Mouse (Mus musculus) midbrain, embryonic 13.5 days (tissue): ENCODE results near the gene Apoc4. TPM values are rescaled to one million over a fixed set of nuclear protein-coding genes. Genes with fewer than 3 reads are reported as not detected.
"Not testable (repeated sequence)": the region's sequence is repeated elsewhere in the genome, so short reads cannot be mapped to it uniquely, and the experiment has no call there.

Experiments
- ATAC-seq: fragments of 200-750 bp; cut with Nextera tagmentation; 2 replicates; pipeline ENCODE4 v1.8.0; 2017; ENCODE audit warnings: mild to moderate bottlenecking, moderate TSS enrichment, moderate library complexity
- H3K27ac ChIP-seq: fragments of 300-500 bp; sonication (generic); 2 replicates; pipeline ENCODE4 v1.5.1; 2015; ENCODE audit warnings: inconsistent platforms, mild to moderate bottlenecking, moderate library complexity
- H3K27me3 ChIP-seq: fragments of 300-500 bp; sonication (generic); 2 replicates; pipeline ENCODE4 v1.6.1; 2015; ENCODE audit warnings: mild to moderate bottlenecking, inconsistent platforms
- H3K36me3 ChIP-seq: fragments of 300-500 bp; sonication (generic); 2 replicates; pipeline ENCODE4 v1.6.1; 2015; ENCODE audit warnings: mild to moderate bottlenecking, inconsistent platforms
- H3K4me1 ChIP-seq: fragments of 300-500 bp; sonication (generic); replicated peaks from 2 replicates; pipeline ENCODE4 v1.6.1; 2015; ENCODE audit warnings: inconsistent platforms
- H3K4me2 ChIP-seq: fragments of 300-500 bp; sonication (generic); replicated peaks from 2 replicates; pipeline ENCODE4 v1.6.1; 2015; ENCODE audit warnings: moderate library complexity, mild to moderate bottlenecking, inconsistent platforms
- H3K4me3 ChIP-seq: fragments of 300-500 bp; sonication (generic); replicated peaks from 2 replicates; pipeline ENCODE4 v1.5.1; 2015; ENCODE audit warnings: mild to moderate bottlenecking, inconsistent platforms
- H3K9ac ChIP-seq: fragments of 300-500 bp; sonication (generic); replicated peaks from 2 replicates; pipeline ENCODE4 v1.6.1; 2015; ENCODE audit warnings: mild to moderate bottlenecking, inconsistent platforms
- H3K9me3 ChIP-seq: fragments of 300-500 bp; sonication (generic); 2 replicates; pipeline ENCODE4 v1.6.1; 2016; ENCODE audit warnings: mild to moderate bottlenecking, inconsistent platforms
- WGBS: fragments of 180-500 bp; shearing (Covaris S2); methylation state at CpG from one replicate; pipeline ENCODE4 v1.1.7; 2015; 5-methylcytosine and 5-hydroxymethylcytosine counted together
- polyA plus RNA-seq: library from polyadenylated mRNA; unstranded; fragments of >200 nt; fragmentation: Nextera tagmentation; extraction: Ambion mirVana; gene quantifications from 2 replicates; pipeline ENCODE4 v1.2.1, GENCODE M21; 2015

The Apoc4 gene
- polyA plus RNA-seq, 1 experiment from 2014 or later = not detected

- H3K4me3 ChIP-seq, ATAC-seq, H3K9ac ChIP-seq, H3K27me3 ChIP-seq, H3K27ac ChIP-seq, H3K4me2 ChIP-seq, H3K4me1 ChIP-seq, H3K36me3 ChIP-seq, H3K9me3 ChIP-seq: not testable (repeated sequence)
- 81% methylated on average over 8 of the region's 8 CpGs for WGBS
Measured at GRCm38 (mm10) chr7:19686927-19687583, 5.8 kb upstream of the Apoc4 start.

- Histone ChIP-seq H3K4me1 (no peaks in the 10 kb centered on the region), H3K27me3 (no peaks in the 10 kb centered on the region), H3K27ac (no peak overlapping the region), H3K4me3 (no peak overlapping the region), H3K9ac (no peak overlapping the region), H3K36me3 (no peaks in the 10 kb centered on the region), H3K4me2 (no peak overlapping the region), H3K9me3 (no peaks in the 10 kb centered on the region)
- no peak for ATAC-seq
- 85% methylated on average over 6 of the region's 6 CpGs for WGBS
Measured at GRCm38 (mm10) chr7:19686521-19686920, 5.2 kb upstream of the Apoc4 start.

GRCm38 (mm10) chr7:19685374-19685773 lies 4.1 kb upstream of the Apoc4 start:
- no peak overlapping the region for H3K9ac ChIP-seq
- ATAC-seq = no peak
- H3K4me2 ChIP-seq = no peak overlapping the region
- 73% methylated on average over 4 of the region's 4 CpGs for WGBS
- no peaks in the 10 kb centered on the region for H3K9me3 ChIP-seq
- no peaks in the 10 kb centered on the region for H3K27me3 ChIP-seq
- H3K4me1 ChIP-seq = no peaks in the 10 kb centered on the region
- H3K27ac ChIP-seq = no peak overlapping the region
- H3K4me3 ChIP-seq = no peak overlapping the region
- no peaks in the 10 kb centered on the region for H3K36me3 ChIP-seq

- 90% methylated on average over 6 of the region's 6 CpGs for WGBS
- H3K9ac ChIP-seq = no peak overlapping the region
- no peaks in the 10 kb centered on the region for H3K36me3 ChIP-seq
- no peaks in the 10 kb centered on the region for H3K4me1 ChIP-seq
- no peak for ATAC-seq
- no peak overlapping the region for H3K4me2 ChIP-seq
- no peak overlapping the region for H3K4me3 ChIP-seq
- H3K27me3 ChIP-seq = no peaks in the 10 kb centered on the region
- no peak overlapping the region for H3K27ac ChIP-seq
- no peaks in the 10 kb centered on the region for H3K9me3 ChIP-seq
Measured at GRCm38 (mm10) chr7:19683771-19684201, 2.5 kb upstream of the Apoc4 start.

- no peak for ATAC-seq
- Histone ChIP-seq H3K9ac (no peak overlapping the region), H3K27me3 (no peaks in the 10 kb centered on the region), H3K27ac (no peak overlapping the region), H3K9me3 (no peaks in the 10 kb centered on the region), H3K36me3 (no peaks in the 10 kb centered on the region), H3K4me2 (no peak overlapping the region), H3K4me1 (no peaks in the 10 kb centered on the region), H3K4me3 (no peak overlapping the region)
- WGBS = 81% methylated on average over 3 of the region's 3 CpGs
Measured at GRCm38 (mm10) chr7:19682979-19683378, 1.7 kb upstream of the Apoc4 start.

GRCm38 (mm10) chr7:19680702-19681101 lies 577 bp downstream of the Apoc4 start:
- Histone ChIP-seq H3K36me3 (no peaks in the 10 kb centered on the region), H3K9ac (no peak overlapping the region), H3K27ac (no peak overlapping the region), H3K4me2 (no peak overlapping the region), H3K4me3 (no peak overlapping the region), H3K4me1 (no peaks in the 10 kb centered on the region), H3K9me3 (no peaks in the 10 kb centered on the region), H3K27me3 (no peaks in the 10 kb centered on the region)
- WGBS = 93% methylated on average over 2 of the region's 2 CpGs
- no peak for ATAC-seq

GRCm38 (mm10) chr7:19678901-19679300 lies 2.4 kb downstream of the Apoc4 start:
- WGBS = 85% methylated on average over 3 of the region's 3 CpGs
- H3K27me3 ChIP-seq = no peaks in the 10 kb centered on the region
- no peak for ATAC-seq

GRCm38 (mm10) chr7:19677872-19678271 lies 3.4 kb downstream of the Apoc4 start, which contains the start of gene Apoc2:
Gene Apoc2 (minus strand): TSS chr7:19677941.
- H3K9ac ChIP-seq = no peak within 1 kb of the TSS
- no peak within 1 kb of the TSS for H3K27ac ChIP-seq
- no peak within 1 kb of the TSS for H3K4me3 ChIP-seq
- no peak within 1 kb of the TSS for H3K4me2 ChIP-seq
- ATAC-seq = no peak
- no peaks in the 10 kb centered on the region for H3K9me3 ChIP-seq
- no peaks in the 10 kb centered on the region for H3K36me3 ChIP-seq
- no peaks in the 10 kb centered on the region for H3K27me3 ChIP-seq
- 86% methylated on average over 8 of the region's 8 CpGs for WGBS
- no peaks in the 10 kb centered on the region for H3K4me1 ChIP-seq

More at GRCm38 (mm10) chr7:19678901-19679300, 2.4 kb downstream of the Apoc4 start:
- no peak overlapping the region for H3K27ac ChIP-seq
- no peak overlapping the region for H3K9ac ChIP-seq
- H3K4me2 ChIP-seq = no peak overlapping the region
- no peaks in the 10 kb centered on the region for H3K36me3 ChIP-seq
- no peaks in the 10 kb centered on the region for H3K9me3 ChIP-seq
- H3K4me3 ChIP-seq = no peak overlapping the region
- H3K4me1 ChIP-seq = no peaks in the 10 kb centered on the region

GRCm38 (mm10) chr7:19676662-19677061 lies 4.6 kb downstream of the Apoc4 start:
- 75% methylated on average over 1 of the region's 1 CpGs for WGBS
- no peaks in the 10 kb centered on the region for H3K4me1 ChIP-seq

GRCm38 (mm10) chr7:19675824-19676223 lies 5.5 kb downstream of the Apoc4 start:
- Histone ChIP-seq H3K4me3 (no peak overlapping the region), H3K27ac (no peak overlapping the region), H3K4me1 (no peaks in the 10 kb centered on the region), H3K36me3 (no peaks in the 10 kb centered on the region), H3K9ac (no peak overlapping the region), H3K4me2 (no peak overlapping the region), H3K27me3 (no peaks in the 10 kb centered on the region), H3K9me3 (no peaks in the 10 kb centered on the region)
- no peak for ATAC-seq
- 86% methylated on average over 10 of the region's 10 CpGs for WGBS

More at GRCm38 (mm10) chr7:19676662-19677061, 4.6 kb downstream of the Apoc4 start:
- ATAC-seq = no peak
- H3K9ac ChIP-seq = no peak overlapping the region
- H3K27ac ChIP-seq = no peak overlapping the region
- H3K36me3 ChIP-seq = no peaks in the 10 kb centered on the region
- H3K4me2 ChIP-seq = no peak overlapping the region
- H3K9me3 ChIP-seq = no peaks in the 10 kb centered on the region
- no peaks in the 10 kb centered on the region for H3K27me3 ChIP-seq
- no peak overlapping the region for H3K4me3 ChIP-seq

GRCm38 (mm10) chr7:19673083-19673699 lies 8.1 kb downstream of the Apoc4 start:
- Histone ChIP-seq H3K27me3 (0 out of 2 replicates have a peak, but pooled peaks cover 3% of the 10 kb centered on the region), H3K4me1 (peaks cover 5% of the 10 kb centered on the region; the same call in 1 of the 2 replicates), H3K9me3 (no peaks in the 10 kb centered on the region), H3K4me3 (no peak overlapping the region), H3K27ac (no peak overlapping the region), H3K9ac (no peak overlapping the region), H3K36me3 (no peaks in the 10 kb centered on the region), H3K4me2 (no peak overlapping the region)
- ATAC-seq = no peak
- WGBS = 68% methylated on average over 14 of the region's 14 CpGs

- Histone ChIP-seq H3K27me3 (0 out of 2 replicates have a peak, but pooled peaks cover 3% of the 10 kb centered on the region), H3K4me2 (no peak overlapping the region), H3K4me1 (peaks cover 5% of the 10 kb centered on the region; the same call in 1 of the 2 replicates), H3K27ac (no peak overlapping the region), H3K4me3 (no peak overlapping the region), H3K9ac (no peak overlapping the region), H3K36me3 (no peaks in the 10 kb centered on the region), H3K9me3 (no peaks in the 10 kb centered on the region)
- 72% methylated on average over 10 of the region's 10 CpGs for WGBS
- ATAC-seq = no peak
Measured at GRCm38 (mm10) chr7:19671511-19671910, 9.8 kb downstream of the Apoc4 start.
